Mouse (Mus musculus) cerebellum, postnatal 36 days (tissue): Measurements from ENCODE around the gene Slc18a3.
A peak's percentile ranks its signal among the peaks of the same experiment; 100 is the strongest.

ENCODE experiments used
- DNase-seq, 2 experiments: peaks; one replicate each; pipeline ENCODE4 v3.0.0; 2021 to 2022; ENCODE audit warnings: mixed read lengths in 2 of 2

Gene Slc18a3

DNA sequence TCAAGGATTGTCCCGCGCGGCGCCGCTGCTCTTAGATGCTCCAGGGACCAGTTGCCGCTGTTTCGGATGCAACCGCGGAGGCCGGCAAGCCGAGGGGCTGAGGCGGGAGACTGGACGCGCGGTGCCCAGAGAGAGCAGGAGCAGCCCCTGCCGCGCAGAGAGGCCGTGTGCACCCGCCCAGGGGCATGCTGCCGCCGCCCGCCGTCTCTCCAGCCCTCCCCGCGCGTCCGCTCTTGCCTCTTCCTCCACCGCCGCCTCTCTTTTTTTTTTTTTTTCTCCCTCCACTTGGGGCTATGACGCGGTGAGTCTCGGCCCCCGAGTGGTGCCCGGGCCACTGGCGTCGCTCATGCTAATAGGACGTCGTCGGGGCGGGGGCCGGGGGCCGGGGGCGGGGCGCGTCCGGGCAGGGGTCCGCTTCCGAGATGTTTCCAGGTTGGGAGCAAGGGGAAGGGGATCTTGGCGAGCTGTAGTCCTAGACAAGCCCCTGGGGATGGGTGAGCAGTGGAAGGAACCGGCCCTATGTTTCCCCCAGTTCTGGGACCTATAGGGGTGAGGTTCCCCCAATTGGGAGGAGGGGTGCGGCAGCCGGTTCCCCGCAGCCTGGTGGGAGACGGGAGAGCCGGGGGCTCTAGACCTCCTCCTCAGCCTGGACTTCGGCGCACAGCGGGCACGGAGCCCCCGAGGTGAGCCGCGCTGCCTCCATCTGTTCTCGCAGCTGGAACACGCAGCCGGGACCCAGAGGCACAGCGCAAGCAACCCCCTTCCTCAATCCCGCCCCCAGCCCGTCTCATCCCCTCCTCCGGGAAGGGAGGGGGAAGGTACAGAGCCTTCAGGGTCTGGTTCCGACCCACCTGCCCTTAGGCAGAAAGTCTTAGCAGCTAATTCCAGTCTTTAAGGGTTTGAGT lies at the start of gene Slc18a3:
TSS of gene Slc18a3 (minus strand) at position 250 of the 905 bp plus-strand sequence.
- no peak for DNase-seq

DNA sequence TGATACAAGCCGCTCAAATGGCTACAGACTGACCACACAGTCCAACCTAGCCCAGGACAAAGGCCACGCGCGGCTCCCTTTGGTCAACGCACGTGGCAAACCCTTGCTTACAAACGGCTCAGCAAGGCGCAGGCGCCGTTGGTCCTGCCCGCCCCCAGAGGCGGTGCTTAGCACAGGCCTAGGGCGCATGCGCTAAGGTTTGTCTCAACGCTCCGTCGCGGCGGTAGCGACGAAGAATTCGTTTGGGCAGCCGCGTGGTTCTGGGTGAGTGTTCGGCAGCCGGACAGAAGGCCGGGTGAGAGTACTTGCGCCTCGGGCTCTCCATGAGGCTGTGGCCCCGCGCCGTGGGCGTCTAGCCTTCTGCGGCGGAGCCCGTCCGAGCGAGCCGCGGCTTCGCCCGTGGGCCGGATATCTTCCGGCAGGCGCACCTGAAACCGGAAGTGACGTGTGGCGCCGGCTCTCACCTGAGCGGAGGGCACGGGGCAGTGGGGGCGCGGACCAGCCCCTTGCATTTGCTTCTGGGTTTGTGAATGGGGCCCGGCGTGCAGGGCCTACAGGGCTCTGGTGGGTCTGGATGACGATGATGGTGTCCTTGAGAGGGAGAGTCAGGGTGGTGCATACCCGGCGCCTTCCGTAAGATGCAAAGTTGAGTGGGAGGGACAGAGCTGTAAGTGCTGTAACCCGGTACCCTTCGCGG lies 48.8 kb upstream of the Slc18a3 start, which contains the start of gene Ercc6:
TSS of gene Ercc6 (plus strand) at position 186 of the 697 bp plus-strand sequence.
- peak; percentile 92 to 94 for DNase-seq

DNA sequence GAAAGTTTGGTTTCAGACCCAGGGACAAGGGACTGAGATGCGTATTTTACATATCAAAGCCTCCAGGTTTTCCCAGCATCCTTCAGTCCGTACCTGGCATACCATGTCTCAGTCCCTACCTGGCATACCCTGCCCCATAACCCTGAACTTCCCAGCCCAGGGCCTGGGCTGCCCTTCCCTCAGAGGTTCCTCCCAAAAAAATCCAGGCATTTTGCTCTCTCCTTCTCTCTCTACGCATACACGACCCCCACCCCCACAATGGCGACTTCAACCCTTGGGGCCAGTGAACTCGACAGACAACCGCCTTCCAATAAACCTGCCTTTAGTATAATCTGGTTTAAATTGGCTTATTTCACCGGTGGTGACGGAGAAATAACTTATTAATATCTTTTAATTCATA lies 48.3 kb upstream of the Slc18a3 start:
- DNase-seq = no peak

DNA sequence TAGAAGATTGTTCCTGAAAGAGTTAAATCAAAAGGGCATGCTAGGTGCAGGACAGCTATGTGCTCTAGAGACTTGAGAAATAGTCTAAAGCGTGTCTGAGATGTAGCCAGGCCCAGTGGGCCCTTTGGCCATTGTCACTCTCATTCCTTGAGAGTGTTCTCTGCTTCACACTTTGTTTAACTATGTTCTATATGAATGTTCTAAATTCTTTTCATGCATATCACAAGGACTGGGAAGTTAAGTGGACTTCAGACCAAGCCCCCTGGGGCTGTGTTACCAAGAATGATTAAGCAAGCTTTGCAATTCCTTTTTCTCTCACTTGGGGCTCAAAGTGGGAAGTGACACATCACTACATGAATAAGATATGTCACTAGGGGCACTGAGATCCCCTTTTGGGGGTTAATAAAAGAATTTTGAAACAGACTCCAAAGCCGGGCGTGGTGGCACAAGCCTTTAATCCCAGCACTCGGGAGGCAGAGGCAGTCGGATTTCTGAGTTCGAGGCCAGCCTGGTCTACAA lies 44.9 kb upstream of the Slc18a3 start:
- no peak for DNase-seq

DNA sequence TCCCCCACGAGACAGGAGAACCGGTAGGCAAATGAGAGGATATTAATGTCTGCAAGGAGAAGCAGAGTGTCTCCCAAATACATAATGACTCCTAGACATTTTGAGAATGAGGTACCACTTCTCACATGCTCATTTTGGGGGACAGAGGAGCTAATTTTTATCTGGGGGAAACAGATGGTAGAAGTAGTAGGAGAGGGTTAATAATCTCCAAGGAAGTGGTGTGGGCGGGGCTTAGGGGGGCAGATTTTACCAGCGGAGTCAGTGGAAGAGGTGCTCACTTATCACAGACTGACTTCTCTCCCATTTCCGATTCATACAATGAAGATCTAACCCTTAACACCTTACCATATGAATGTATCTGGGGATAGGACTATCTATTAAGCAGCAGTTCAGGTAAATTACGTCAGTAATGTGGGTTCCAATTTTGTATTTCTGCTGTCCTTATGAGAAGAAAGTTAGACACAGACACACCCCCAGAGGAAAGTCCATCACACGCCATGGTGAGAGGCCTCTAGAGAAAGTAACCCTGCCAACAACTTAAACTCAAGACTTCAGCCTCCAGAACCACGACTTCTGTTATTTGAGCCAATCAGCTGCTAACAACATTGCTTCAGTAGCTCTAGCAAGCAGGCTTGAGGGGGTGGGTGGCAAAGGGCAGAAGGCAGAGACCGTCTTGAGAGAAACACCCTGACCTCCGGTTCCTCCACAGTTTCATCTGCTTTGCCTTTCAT lies 43.6 kb upstream of the Slc18a3 start:
- no peak for DNase-seq

DNA sequence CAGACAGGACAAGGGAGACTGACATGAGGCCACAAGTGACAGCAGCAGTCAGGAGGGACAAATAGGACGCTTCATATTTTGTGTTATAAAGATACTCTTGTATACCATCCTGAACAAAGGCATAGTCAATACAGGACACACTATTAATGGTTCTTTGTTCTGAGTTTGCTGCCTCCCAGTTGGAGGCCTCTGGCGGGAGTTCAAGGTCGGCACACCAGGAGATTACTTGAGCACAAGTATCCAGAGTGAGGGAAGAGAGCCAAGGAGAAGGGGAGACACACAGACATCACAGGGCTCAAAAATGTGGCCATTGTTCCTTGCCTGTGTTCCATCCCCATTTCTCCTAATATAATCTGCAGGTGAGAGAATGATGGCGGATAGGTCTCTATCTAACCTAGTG lies 42.6 kb upstream of the Slc18a3 start:
- no peak for DNase-seq

- no peak for DNase-seq
Measured at GRCm38 (mm10) chr14:32506329-32506728, 41.7 kb upstream of the Slc18a3 start.

DNA sequence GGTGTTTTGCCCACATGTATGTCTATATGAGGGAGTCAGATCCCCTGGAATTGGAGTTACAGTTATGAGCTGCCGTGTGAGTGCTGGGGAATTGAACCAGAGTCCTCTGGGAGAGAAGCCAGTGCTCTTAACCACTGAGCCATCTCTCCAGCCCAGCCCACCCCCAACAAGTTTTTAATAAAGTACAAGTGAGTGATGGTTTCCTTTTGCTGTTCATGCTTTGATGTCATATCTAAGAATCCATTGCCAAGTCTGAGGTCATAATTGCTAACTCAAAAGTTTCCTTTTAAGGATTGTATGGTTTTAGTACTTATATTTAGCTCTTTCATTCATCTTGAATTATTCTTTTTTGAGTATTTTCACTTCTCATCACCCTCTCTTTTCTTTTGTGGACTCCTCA lies 39.2 kb upstream of the Slc18a3 start:
- DNase-seq = no peak

- DNase-seq = no peak
Measured at GRCm38 (mm10) chr14:32502764-32503688, 38.4 kb upstream of the Slc18a3 start.

DNA sequence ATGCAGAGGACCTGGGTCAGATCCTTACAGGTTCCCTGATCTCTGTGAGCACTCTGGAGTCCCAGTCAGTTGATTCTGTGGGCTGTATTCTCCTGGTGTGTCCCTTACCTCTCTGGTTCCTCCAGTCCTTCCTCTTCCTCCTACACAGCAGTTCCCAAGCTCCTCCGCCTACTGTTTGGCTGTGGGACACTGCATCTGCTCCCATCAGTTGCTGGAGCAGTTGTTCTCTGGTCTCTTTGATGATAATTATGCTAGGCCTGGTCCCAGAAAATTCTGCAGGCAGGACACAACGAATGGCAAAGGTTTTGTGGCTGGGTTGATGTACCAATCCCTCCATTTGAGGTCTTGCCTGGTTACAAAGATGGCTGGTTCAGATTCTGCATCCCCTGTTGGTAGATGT lies 36.7 kb upstream of the Slc18a3 start:
- DNase-seq = no peak

DNA sequence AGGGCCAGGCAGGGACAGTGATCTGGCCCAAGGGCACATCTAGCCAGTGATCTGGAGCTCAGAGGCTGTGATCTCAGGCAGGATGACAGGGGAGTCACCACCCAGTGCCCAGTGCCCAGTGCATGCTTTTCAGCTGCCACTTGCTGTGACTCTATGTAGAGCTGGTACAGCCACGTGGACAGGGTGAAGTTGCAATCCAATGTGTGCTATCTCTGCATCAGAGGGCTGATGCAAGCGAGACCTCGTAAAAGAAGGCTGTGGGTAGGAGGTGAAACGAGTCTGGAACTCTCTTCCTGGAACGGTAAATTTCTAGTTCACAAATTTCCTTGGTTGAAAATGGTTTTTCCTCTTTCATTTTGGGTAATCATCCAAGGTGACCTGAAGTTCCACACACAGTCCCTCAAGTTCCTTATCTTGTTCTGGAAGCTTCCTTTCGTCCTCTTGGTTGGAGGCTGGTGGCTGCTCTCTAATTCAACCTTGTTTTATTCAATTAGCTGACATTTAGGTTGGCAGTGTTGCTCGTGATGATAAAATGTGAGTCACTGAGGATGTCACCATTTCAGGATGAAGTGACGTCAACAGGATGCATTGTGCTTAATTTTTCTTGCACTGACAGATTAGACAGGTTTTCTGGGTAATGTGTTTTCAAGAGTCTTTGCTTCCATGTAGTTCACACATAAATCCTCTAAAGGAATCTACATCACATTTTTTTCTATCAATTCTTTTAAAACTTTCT lies 31.6 kb upstream of the Slc18a3 start:
- no peak for DNase-seq

DNA sequence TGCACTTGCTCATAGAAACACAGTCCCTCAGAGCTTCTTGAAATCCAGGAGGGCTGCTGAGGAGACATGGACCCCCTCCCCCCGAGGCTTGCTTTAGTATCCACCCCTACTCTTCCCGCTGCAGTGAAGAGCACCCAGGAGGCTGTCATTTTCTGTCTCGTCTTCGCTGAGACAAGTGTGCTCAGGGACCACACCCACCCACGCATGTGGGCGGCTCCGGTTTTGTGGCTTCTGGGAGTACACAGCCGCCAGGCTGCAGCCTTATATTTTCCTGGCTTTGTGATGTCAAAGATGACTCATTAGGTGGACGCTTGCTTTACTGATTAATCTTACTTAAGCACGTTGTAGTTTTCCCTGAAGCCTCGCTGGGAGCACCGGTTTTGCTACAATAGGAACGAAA lies 27.9 kb upstream of the Slc18a3 start:
- DNase-seq = no peak

- no peak for DNase-seq
Measured at GRCm38 (mm10) chr14:32482061-32482460, 17.4 kb upstream of the Slc18a3 start.

- DNase-seq = peak in 1 of 2 experiments; percentile 26
Measured at GRCm38 (mm10) chr14:32477581-32477980, 12.9 kb upstream of the Slc18a3 start.

- DNase-seq = no peak
Measured at GRCm38 (mm10) chr14:32476559-32476958, 11.9 kb upstream of the Slc18a3 start.

GRCm38 (mm10) chr14:32472996-32473395 lies 8.3 kb upstream of the Slc18a3 start:
- peak; percentile 75 to 78 for DNase-seq

DNA sequence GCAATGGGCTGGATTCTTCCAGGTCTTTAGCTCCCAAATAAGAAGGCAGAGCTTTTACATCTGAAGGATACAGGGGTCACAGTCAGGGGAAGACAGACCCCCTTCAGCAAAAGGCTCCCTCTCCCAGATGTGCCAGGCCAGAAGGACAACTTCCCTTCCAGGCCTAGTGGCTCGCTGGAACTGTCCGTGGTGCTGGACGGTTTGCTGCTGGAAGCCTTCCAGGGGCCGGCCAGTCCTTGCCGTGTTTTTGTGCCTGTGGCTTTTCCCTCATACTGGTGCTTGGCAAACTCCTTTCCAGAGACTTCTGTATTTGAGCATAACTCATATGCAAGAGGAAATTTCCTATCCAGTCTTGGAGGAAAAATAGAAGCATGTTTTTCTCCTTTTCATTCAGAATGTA lies 3.0 kb upstream of the Slc18a3 start:
- DNase-seq = no peak

DNA sequence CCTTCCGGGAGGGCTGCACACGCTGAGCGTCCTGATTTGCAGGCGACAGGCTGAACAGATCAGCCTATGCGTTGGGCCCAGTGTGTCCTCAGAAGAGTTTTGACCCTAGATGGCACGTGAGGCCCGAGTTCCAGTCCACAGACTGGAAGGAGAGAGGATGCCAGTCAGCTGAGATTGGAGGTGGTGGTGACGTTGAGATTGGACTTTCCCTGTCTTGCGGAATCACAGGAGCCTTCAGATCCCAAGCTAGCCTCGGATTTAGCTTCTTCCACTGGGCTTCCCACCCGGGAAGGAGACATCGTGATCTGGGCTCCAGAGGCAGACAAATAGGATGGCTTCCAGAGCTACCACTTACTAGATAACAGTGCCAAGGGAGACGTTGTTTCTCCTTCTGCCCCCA lies 1.2 kb upstream of the Slc18a3 start, which contains the start of gene Chat:
TSS of gene Chat (minus strand) at position 101 of the 400 bp plus-strand sequence.
- no peak for DNase-seq

DNA sequence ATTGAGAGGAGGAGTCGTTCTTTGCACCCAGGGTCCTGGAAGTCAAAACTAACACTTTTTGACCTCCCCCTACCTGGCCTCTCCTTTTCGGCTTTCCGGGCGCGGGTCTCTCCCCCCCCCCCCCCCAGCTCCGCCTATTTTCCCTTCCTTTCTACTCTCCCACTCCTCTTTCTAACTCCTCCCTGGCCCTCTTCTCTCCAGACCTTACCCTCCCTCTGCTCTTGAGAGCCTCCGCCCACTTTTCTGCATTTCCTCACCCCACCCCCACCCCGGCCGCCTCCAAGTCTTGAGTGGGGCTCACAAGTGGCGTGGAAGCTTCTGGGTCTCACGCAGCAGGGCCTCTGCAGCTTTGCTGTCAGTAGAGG lies 838 bp upstream of the Slc18a3 start:
- DNase-seq = no peak

GRCm38 (mm10) chr14:32463211-32464040 lies 1.2 kb downstream of the Slc18a3 start:
- no peak for DNase-seq
